Mouse (Mus musculus) adrenal gland, adult 2 months (tissue): ENCODE results near the gene Rspo3. TPM values are rescaled to one million over a fixed set of nuclear protein-coding genes. Genes with fewer than 3 reads are reported as not detected.
A peak's percentile ranks its signal among the peaks of the same experiment; 100 is the strongest.

Experiments
- DNase-seq: peaks from one replicate; pipeline ENCODE4 v3.0.0; 2021
- long read RNA-seq: library from polyadenylated mRNA; stranded (forward); transcript quantifications from one replicate; pipeline ENCODE4 v2.0.0, GENCODE M21; 2021
- polyA plus RNA-seq: library from polyadenylated mRNA; depleted of rRNA; stranded (reverse); fragments of >200 nt; gene quantifications from 2 replicates; pipeline ENCODE4 v1.2.3, GENCODE M21; 2012; rRNA removed
- total RNA-seq, 2 experiments: library from RNA; stranded (reverse); gene quantifications; 2 replicates each; pipeline ENCODE4 v1.2.3; 2021

Gene Rspo3
- total RNA-seq (10 to 100 TPM; 13.5 to 22.7 TPM), polyA plus RNA-seq (16.6 and 22.6 TPM in 2 replicates)
- long read RNA-seq, transcript Rspo3-201 (5 exons, 3,085 nt), result major isoform, 19 of 19 reads
- long read RNA-seq, partial matches to known transcripts, result 0 of 19 reads
- long read RNA-seq, other reads (novel, unspliced or antisense), result 0 of 19 reads

- DNase-seq, result peak; percentile 36
Measured at GRCm38 (mm10) chr10:29535546-29536260, at the start of gene Rspo3. TSS of gene Rspo3 (minus strand) at chr10:29535867.

- no peak for DNase-seq
Measured at GRCm38 (mm10) chr10:29581940-29582339, 46.3 kb upstream of the Rspo3 start.

DNA sequence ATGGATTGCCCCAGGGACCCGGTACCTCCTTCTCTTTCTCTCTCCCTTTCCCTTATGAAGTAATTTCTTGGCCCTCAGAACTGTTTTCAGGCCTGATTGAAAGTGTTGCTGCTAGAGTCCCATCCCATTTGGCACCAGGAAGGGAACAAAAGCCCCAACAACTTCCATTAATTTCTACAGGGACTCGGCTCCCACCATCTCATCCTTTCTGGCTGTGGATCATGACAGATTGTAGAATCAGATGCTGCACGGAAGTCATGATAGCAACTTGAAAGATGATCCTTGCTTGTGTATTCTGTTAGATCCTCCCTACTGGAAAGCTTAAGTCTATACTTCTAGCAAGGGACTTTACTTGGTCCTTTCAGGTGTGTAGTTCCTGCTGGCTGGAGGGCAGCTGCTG is 45.8 kb upstream of the Rspo3 start:
- DNase-seq, result no peak

- DNase-seq, result no peak
Measured at GRCm38 (mm10) chr10:29555983-29556382, 20.3 kb upstream of the Rspo3 start.

DNA sequence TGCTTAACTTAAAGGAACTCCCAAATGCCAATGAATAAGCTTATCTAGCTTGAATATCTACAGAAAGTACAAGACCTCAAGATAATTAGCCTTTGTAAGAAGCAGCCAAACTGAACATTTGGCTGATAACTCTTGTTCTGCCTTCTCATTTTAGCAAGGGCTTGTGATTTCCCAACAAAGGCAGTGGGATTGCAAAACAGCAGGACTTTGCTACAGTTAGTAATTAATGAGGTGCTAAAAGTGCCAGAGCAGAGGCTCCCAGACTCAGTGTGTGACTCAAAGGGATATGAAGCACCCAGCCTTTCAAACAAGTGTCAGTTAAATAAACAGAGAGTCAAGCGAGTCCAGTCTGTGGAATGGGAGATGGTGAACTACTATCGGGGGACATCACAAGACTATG is 18.7 kb upstream of the Rspo3 start:
- DNase-seq, result peak; percentile 47

DNA sequence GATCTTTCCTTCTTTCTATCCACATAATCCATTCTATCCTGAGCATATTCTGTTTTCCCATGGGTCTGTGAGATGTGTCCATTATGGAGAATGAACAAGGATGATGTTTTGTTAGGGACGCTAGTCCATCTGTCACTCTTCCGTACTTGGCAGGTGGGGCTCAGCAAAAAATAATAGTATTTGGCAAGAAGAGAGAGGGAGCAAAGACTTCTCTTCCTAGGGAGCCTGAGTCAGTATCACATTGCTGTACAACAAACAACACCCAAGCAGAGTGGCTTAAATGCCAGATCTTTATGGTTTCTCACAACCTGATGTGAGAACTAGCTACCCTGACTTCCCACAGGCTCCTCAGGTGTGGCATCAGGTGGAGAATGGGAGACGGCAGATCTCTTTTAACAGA is 7.3 kb upstream of the Rspo3 start:
- DNase-seq, result no peak

DNA sequence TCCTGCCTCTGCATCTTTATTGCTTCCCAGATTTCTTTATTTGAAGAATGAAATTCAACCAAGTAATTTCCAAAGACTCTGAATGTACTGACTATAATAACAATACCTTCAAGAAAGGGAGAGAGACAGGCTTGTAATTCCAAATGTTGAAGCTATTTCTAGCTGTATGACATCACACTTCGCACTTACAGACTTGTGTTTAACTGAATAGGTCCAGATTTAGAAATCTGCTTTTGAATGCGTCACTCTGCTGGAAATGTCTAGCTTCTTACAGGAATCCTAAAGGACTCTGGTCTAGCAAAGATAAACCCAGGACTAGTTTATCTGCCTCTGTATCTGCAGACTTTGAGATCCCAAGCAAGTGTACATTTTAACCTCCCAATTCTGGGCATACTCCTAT is 3.8 kb upstream of the Rspo3 start:
- no peak for DNase-seq

- no peak for DNase-seq
Measured at GRCm38 (mm10) chr10:29538791-29539190, 3.1 kb upstream of the Rspo3 start.

DNA sequence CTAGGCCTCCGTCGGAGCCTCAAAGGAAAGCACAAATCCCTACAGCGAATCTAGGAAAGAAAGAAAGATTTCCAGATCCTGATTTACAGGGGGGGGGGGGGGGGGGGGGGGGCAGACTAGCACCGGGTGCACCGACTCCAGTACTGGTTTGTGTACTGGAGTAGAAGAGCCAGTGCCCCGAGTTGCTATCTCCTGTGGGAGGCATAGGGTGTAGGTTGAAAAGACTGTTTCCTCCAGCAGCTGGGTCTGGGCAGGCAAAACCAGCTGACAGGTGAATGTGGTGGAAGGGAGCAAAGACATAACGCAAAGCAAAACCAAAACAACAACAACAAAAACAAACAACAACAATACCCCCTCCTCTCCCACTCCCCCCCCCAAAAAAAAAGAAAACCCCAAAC is 838 bp downstream of the Rspo3 start:
- no peak for DNase-seq

DNA sequence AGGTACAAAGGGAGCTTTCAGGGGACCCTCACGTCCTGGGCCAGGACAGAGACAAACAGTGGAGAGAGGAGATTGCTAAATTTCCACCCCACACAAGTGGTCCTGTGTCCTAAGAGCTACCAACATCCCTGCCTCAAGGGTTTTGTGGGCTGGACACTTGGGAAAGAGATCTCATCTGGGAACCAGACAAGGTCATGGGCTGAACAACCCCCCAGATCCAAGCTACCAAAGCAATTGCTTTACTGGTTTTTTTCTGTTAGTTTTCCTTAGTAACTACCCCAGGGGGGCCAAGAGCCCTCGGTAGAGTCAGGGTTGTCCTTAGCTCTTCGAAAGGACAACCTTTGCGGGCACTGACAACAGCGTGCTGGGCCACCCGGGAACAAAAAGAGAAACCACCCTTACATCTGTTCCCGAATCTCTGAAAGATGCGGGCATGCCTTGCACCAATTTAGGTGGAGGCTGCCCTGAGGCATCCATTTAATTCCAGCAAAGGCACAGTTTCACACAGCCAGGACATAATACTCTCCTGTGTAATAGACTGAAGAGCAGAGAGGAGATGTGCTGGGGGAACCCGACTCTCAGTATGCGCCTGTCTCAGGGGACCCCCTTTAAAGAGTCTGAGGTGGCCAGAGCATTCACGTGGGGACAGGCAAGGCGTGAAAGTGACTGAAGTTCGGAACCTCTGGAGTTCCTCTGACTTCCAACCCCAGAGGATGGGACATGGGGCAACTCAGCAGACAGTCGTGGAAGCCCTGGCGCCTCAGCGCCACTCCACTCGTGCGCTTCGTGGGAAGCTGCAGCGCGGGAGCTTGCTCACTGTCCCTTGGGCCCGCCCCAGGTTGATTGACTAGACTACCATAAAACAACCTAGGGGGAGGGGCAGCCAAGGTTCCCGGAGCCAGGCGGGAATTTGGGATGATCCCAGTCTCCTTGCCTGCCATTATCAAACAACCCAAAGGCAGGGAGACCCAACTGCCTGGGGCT is 1.5 kb downstream of the Rspo3 start:
- peak; percentile 12 for DNase-seq

- DNase-seq, result peak; percentile 77
Measured at GRCm38 (mm10) chr10:29532821-29533715, 2.6 kb downstream of the Rspo3 start.

GRCm38 (mm10) chr10:29513563-29513962 is 22.1 kb downstream of the Rspo3 start:
- no peak for DNase-seq

GRCm38 (mm10) chr10:29508167-29508566 is 27.5 kb downstream of the Rspo3 start:
- no peak for DNase-seq

- DNase-seq, result no peak
Measured at GRCm38 (mm10) chr10:29497205-29497822, 38.4 kb downstream of the Rspo3 start.

GRCm38 (mm10) chr10:29493996-29494395 is 41.7 kb downstream of the Rspo3 start:
- DNase-seq, result peak; percentile 2

GRCm38 (mm10) chr10:29480945-29481344 is 54.7 kb downstream of the Rspo3 start:
- DNase-seq, result no peak

DNA sequence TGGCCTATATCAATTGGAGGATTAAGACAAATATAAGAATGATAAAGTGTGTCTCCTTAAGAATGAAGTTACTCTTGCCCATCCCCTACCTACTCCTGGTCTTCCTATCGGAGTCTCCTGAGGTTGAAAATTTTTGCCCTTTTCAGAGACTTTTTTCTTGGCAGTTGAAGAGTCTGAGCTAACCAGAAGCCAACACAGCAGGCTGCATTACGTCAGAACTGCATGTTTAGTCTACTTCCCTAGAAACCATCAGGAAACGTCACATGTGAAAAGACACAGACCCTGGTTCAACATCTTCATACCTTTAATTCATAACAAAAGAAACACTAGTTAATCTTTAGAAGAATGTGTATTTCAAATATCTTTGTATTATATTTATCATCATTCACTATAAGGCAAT is 56.3 kb downstream of the Rspo3 start:
- no peak for DNase-seq

- DNase-seq, result no peak
Measured at GRCm38 (mm10) chr10:29470454-29470853, 65.2 kb downstream of the Rspo3 start.

DNA sequence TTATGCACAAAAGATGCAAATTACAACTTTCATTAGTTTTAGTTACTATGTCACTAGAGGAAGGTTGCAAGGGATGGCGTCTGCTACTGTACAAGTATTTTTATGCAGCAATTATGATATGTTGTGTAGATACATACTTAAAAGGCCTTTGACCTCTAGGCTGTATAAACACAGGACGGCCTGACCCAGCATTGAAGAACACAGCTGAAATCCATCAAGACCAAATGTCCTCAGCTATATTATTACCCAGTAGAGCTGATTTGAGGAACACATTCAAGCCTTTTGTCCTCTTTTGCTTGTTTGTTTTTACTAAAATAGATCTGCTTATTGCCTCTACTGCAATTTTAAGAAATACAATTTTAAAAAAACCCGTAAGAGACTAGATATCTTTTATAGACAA is 75.6 kb downstream of the Rspo3 start:
- DNase-seq, result no peak

GRCm38 (mm10) chr10:29459632-29460031 is 76.0 kb downstream of the Rspo3 start:
- DNase-seq, result no peak

GRCm38 (mm10) chr10:29445076-29445475 is 90.6 kb downstream of the Rspo3 start:
- DNase-seq, result no peak
